Mouse (Mus musculus) lung, postnatal 0 days (tissue): ENCODE measurements at regions not wholly inside any gene's neighbourhood (a gene's known extent, or its start where the extent isn't known, plus 50 kb on each side); places are given as distances from the start of the nearest gene placed in this dataset.
A peak's percentile ranks its signal among the peaks of the same experiment; 100 is the strongest.

Experiments used
- ATAC-seq: fragments of 200-750 bp; cut with Nextera tagmentation; 2 replicates; pipeline ENCODE4 v1.8.0; 2017; ENCODE audit warnings: moderate library complexity
- DNase-seq: peaks from one replicate; pipeline ENCODE4 v3.0.0-alpha.2; 2016; ENCODE audit warnings: low spot score
- H3K27ac ChIP-seq: fragments of 300-500 bp; sonication (generic); 2 replicates; pipeline ENCODE4 v1.5.1; 2014; ENCODE audit warnings: antibody characterized with exemption, mild to moderate bottlenecking, low read length, mixed read lengths
- H3K27me3 ChIP-seq: fragments of 300-500 bp; sonication (generic); replicated peaks from 2 replicates; pipeline ENCODE4 v1.6.1; 2014; ENCODE audit warnings: low read length, mixed read lengths; ENCODE audit not compliant: insufficient read depth
- H3K36me3 ChIP-seq: fragments of 300-500 bp; sonication (generic); 2 replicates; pipeline ENCODE4 v1.6.1; 2014; ENCODE audit warnings: low read length, mixed read lengths; ENCODE audit not compliant: insufficient read depth
- H3K4me1 ChIP-seq: fragments of 300-500 bp; sonication (generic); 2 replicates; pipeline ENCODE4 v1.6.1; 2014; ENCODE audit warnings: antibody characterized with exemption, low read depth, low read length, mixed read lengths; ENCODE audit not compliant: insufficient read depth
- H3K4me2 ChIP-seq: fragments of 300-500 bp; sonication (generic); replicated peaks from 2 replicates; pipeline ENCODE4 v1.6.1; 2014; ENCODE audit warnings: low read depth, mild to moderate bottlenecking, low read length, moderate library complexity, mixed read lengths
- H3K4me3 ChIP-seq: fragments of 300-500 bp; sonication (generic); 2 replicates; pipeline ENCODE4 v1.5.1; 2014; ENCODE audit warnings: low read depth, low read length
- H3K9ac ChIP-seq: fragments of 300-500 bp; sonication (generic); replicated peaks from 2 replicates; pipeline ENCODE4 v1.6.1; 2014; ENCODE audit warnings: low read depth, mild to moderate bottlenecking
- H3K9me3 ChIP-seq: fragments of 300-500 bp; sonication (generic); 2 replicates; pipeline ENCODE4 v1.6.1; 2016; ENCODE audit warnings: low read length, mixed read lengths
- CTCF ChIP-seq: IDR thresholded peaks from 2 replicates; pipeline ENCODE4 v1.5.1; 2016; ENCODE audit warnings: antibody characterized with exemption, mild to moderate bottlenecking
- EP300 ChIP-seq: IDR thresholded peaks from 2 replicates; pipeline ENCODE4 v1.6.1; 2016; ENCODE audit warnings: antibody characterized with exemption, mild to moderate bottlenecking, control low read depth
- WGBS: fragments of 180-500 bp; shearing (Covaris S2); extraction: QIAGEN DNeasy Blood & Tissue Kit; methylation state at CpG from one replicate; pipeline ENCODE4 v1.1.7; 2014; 5-methylcytosine and 5-hydroxymethylcytosine counted together

DNA sequence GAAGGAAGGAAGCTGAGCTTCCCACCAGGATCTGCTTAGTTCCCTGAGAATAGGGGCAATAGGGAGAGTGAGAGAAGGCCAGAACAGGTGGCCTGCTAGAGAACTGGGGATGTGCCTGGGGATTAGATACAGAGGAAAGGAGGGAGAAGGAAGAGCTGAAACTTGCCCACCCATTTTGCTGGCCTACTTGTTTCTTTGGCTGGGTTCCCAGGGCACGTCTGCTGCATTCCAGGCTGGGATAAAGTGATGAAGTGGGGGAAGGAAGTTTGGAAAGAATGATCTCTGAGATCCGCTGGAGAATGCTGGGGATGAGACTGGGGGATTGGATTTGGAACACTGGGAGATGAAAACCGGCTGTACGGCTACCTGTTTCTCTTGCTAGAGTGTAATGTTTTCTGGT, 272.8 kb upstream of the Cited2 start:
- Histone ChIP-seq H3K4me3 (no peak overlapping the region), H3K9me3 (no peaks in the 10 kb centered on the region), H3K4me1 (no peaks in the 10 kb centered on the region), H3K27me3 (no peaks in the 10 kb centered on the region), H3K36me3 (no peaks in the 10 kb centered on the region), H3K9ac (no peak overlapping the region), H3K27ac (no peak overlapping the region), H3K4me2 (no peak overlapping the region)
- ATAC-seq (no peak), DNase-seq (no peak)
- 49% methylated on average over 4 of the region's 4 CpGs for WGBS
- TF ChIP-seq CTCF (no peak), EP300 (no peak)

DNA sequence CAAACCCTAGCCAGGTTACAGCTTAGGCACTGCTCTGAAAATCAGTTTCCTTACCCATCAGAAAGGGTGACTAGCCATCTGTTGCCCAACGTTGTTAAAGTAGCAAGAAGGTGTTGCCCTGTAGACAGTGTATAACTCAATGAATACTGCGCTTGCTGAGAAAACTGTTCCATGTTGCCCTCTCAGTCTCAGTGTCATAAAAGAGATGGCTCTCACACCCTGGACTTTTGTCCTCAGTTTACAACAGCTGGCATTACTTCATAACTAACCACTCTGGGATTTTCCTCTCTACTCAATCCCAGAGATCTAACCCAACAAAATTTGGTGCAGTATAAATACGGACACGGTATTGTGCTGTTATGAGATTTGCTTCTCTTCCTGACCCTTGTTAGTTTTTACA, 252.1 kb upstream of the Cited2 start:
- ATAC-seq, result no peak
- Histone ChIP-seq H3K27ac (no peak overlapping the region), H3K27me3 (no peaks in the 10 kb centered on the region), H3K36me3 (no peaks in the 10 kb centered on the region), H3K4me3 (no peak overlapping the region), H3K9me3 (no peaks in the 10 kb centered on the region), H3K4me2 (no peak overlapping the region), H3K9ac (no peak overlapping the region), H3K4me1 (no peaks in the 10 kb centered on the region)
- no peak for DNase-seq
- TF ChIP-seq EP300 (no peak), CTCF (no peak)
- 82% methylated on average over 4 of the region's 4 CpGs for WGBS

DNA sequence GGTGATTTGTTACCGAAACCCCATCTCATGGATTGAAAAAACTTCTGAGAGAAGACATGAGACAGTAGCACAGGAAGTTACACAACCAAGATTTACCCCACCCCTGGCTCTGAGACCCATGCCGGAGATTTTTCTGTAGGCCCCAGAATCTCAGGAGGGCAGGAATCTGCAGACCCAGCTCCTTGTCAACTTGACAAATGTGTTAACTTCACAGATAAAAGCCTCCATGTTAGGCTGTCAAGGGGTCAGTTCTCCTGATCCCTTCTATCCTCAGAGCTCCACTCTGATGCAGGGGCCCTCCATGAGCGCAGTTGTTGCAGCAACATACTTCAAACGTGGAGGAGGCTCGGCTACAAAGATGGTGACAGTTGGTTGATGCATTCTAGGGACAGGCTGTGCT, 250.5 kb upstream of the Cited2 start:
- H3K9me3 ChIP-seq, result no peaks in the 10 kb centered on the region
- no peaks in the 10 kb centered on the region for H3K27me3 ChIP-seq
- H3K4me2 ChIP-seq, result no peak overlapping the region
- no peaks in the 10 kb centered on the region for H3K4me1 ChIP-seq
- H3K27ac ChIP-seq, result no peak overlapping the region
- H3K4me3 ChIP-seq, result no peak overlapping the region
- no peak for ATAC-seq
- no peaks in the 10 kb centered on the region for H3K36me3 ChIP-seq
- WGBS, result 22% methylated on average over 5 of the region's 5 CpGs
- H3K9ac ChIP-seq, result no peak overlapping the region
- no peak for DNase-seq
- TF ChIP-seq EP300, result no peak
- TF ChIP-seq CTCF, result no peak

DNA sequence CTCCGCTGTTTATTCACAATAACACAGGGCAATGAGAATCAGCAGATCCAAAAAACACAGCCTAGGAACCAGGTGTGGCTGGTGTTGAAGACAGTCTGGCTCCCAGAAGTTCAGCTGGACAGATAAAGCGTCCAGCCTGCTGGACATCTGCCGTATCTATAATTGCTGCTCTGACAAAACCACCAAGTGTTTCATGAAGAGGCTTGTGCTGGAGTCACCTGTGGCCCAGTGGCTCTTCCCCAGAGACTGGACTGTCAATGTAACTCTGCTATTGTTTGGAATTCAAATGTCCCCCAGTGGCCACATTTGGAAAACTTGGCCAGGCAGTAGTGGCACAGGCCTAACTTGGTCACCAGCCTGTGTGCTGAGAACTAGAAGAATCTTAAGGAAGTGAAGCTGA, 247.0 kb upstream of the Cited2 start:
- 92% methylated on average over 3 of the region's 3 CpGs for WGBS
- no peak for ATAC-seq
- no peaks in the 10 kb centered on the region for H3K36me3 ChIP-seq
- no peak for DNase-seq
- TF ChIP-seq EP300 (no peak), CTCF (no peak)
- no peaks in the 10 kb centered on the region for H3K9me3 ChIP-seq
- H3K4me1 ChIP-seq, result no peaks in the 10 kb centered on the region
- no peak overlapping the region for H3K4me2 ChIP-seq
- H3K27ac ChIP-seq, result no peak overlapping the region
- no peaks in the 10 kb centered on the region for H3K27me3 ChIP-seq
- no peak overlapping the region for H3K9ac ChIP-seq
- no peak overlapping the region for H3K4me3 ChIP-seq

DNA sequence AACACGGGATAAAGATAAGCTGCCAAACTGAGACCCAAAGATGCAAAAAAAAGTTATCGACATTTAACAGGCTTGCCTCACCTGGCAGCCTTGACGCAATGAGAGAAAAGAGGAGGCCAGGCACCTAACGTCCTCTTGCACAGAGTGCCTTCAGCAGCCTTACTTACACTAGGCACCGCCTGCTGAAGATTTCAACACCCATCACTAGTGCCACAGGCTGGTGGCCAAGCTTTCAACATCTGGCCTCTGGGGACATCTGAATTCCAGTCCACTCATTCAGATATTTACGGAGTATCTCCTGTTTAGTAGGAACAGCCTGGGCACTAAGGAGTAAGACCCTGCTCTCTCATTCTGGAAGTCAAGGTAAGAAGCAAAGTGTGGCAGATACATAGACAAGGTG, 246.3 kb upstream of the Cited2 start:
- ATAC-seq (no peak; the same call in 1 of the 2 replicates), DNase-seq (peak; percentile 43)
- WGBS, result 69% methylated on average over 6 of the region's 6 CpGs
- TF ChIP-seq CTCF (no peak), EP300 (no peak)
- Histone ChIP-seq H3K27me3 (no peaks in the 10 kb centered on the region), H3K9ac (no peak overlapping the region), H3K36me3 (no peaks in the 10 kb centered on the region), H3K4me2 (no peak overlapping the region), H3K4me3 (no peak overlapping the region), H3K9me3 (no peaks in the 10 kb centered on the region), H3K4me1 (no peaks in the 10 kb centered on the region), H3K27ac (no peak overlapping the region)

DNA sequence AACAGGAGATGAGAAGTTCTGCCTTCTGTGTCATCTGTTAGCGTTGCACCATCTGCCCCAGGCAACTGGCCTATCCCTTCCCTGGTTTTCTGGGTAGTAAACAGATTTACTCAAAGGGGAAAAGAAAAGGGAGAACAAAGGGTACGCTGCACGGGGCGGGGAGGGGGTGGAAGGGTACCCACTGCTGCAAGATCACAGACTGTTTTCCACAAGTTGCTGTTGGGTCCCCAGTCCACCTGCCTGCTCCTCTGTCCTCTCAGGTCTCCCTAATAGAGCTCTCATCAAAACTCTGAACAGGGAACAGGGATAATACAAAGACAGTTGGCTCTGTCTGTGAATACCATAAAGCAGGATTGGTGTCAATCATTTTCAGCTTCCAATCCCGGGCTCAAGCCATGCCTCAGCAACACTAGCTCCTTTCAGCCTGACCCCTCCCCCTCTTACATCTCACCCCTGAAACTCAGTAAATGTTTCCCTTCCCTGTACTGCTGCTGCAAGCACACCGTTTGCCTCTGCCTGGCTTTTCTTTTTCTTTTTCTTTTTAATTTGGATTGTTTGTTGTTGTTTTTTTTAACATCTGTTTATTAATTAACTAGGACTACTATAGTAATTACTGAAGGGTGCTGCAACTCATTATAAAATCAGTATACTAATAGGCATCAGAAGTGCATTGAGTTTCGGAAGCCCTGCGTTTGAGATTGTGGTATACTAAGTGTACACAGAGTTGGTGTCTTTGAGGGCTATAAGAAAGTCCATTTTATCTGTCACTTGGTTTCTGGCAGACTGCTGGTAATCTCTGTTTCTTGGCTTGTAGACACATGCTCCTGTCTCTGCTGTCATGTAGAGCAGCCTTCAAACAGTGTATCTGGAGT, 244.0 kb upstream of the Cited2 start:
- Histone ChIP-seq H3K4me2 (no peak overlapping the region), H3K4me1 (no peaks in the 10 kb centered on the region), H3K27me3 (no peaks in the 10 kb centered on the region), H3K9ac (no peak overlapping the region), H3K36me3 (no peaks in the 10 kb centered on the region), H3K27ac (no peak overlapping the region), H3K4me3 (no peak overlapping the region), H3K9me3 (no peaks in the 10 kb centered on the region)
- 46% methylated on average over 8 of the region's 8 CpGs for WGBS
- TF ChIP-seq CTCF (no peak), EP300 (no peak)
- DNase-seq, result no peak
- ATAC-seq, result no peak
